Mouse (Mus musculus): Measurements from ENCODE around the gene Magea6. TPM values are rescaled to one million over a fixed set of nuclear protein-coding genes. Genes with fewer than 3 reads are reported as not detected.
"Not testable (repeated sequence)": the region's sequence is repeated elsewhere in the genome, so short reads cannot be mapped to it uniquely, and the experiment has no call there.

The Magea6 gene
- polyA plus RNA-seq (2015; fragmentation: Nextera tagmentation; extraction: Ambion mirVana) = not detected in 2 replicates

GRCm38 (mm10) chrX:154935887-154936286 lies at the start of gene Magea6:
Gene Magea6, minus strand, starts transcription at chrX:154935987.
- not testable (repeated sequence) for H3K27me3 ChIP-seq; H3K9ac ChIP-seq; H3K27ac ChIP-seq (replicated peaks); H3K36me3 ChIP-seq; H3K4me3 ChIP-seq (replicated peaks); H3K4me2 ChIP-seq (replicated peaks); H3K4me1 ChIP-seq; ATAC-seq (ENCODE audit: insufficient number of reproducible peaks, low FRiP score, low TSS enrichment, low read depth); H3K9me3 ChIP-seq (replicated peaks)
- WGBS = 71% methylated on average over 1 of the region's 1 CpGs

GRCm38 (mm10) chrX:154949405-154949804 lies 13.6 kb upstream of the Magea6 start, which contains the start of gene Magea3:
Gene Magea3, minus strand, starts transcription at chrX:154949505.
- not testable (repeated sequence) for H3K4me1 ChIP-seq; ATAC-seq (ENCODE audit: insufficient number of reproducible peaks, low FRiP score, low TSS enrichment, low read depth)
- WGBS = 60% methylated on average over 1 of the region's 1 CpGs

GRCm38 (mm10) chrX:154890167-154890566 lies 45.6 kb downstream of the Magea6 start, which contains the start of gene Cldn34b1:
Gene Cldn34b1, minus strand, starts transcription at chrX:154890267.
- not testable (repeated sequence) for H3K4me2 ChIP-seq (replicated peaks); H3K9ac ChIP-seq; ATAC-seq (ENCODE audit: insufficient number of reproducible peaks, low FRiP score, low TSS enrichment, low read depth); H3K4me1 ChIP-seq; H3K36me3 ChIP-seq; H3K9me3 ChIP-seq (replicated peaks); H3K4me3 ChIP-seq (replicated peaks); H3K27ac ChIP-seq (replicated peaks); H3K27me3 ChIP-seq
- WGBS = 86% methylated on average over 3 of the region's 3 CpGs

More at GRCm38 (mm10) chrX:154949405-154949804, 13.6 kb upstream of the Magea6 start, which contains the start of gene Magea3:
- H3K36me3 ChIP-seq; H3K4me3 ChIP-seq (replicated peaks); H3K27me3 ChIP-seq; H3K9me3 ChIP-seq (replicated peaks); H3K9ac ChIP-seq; H3K4me2 ChIP-seq (replicated peaks); H3K27ac ChIP-seq (replicated peaks): not testable (repeated sequence)

Other genes with a start within 250 kb of the Magea6 start
- gene Cldn34b1, start 45.7 kb downstream of the Magea6 start, polyA plus RNA-seq (2015; fragmentation: Nextera tagmentation; extraction: Ambion mirVana) = not detected in 2 replicates
- not detected in 2 replicates for gene Magea3, start 13.5 kb upstream of the Magea6 start, polyA plus RNA-seq (2015; fragmentation: Nextera tagmentation; extraction: Ambion mirVana)
- gene Magea8, start 59.9 kb upstream of the Magea6 start, polyA plus RNA-seq (2015; fragmentation: Nextera tagmentation; extraction: Ambion mirVana) = not detected in 2 replicates
- gene Magea5, start 127.2 kb upstream of the Magea6 start, polyA plus RNA-seq (2015; fragmentation: Nextera tagmentation; extraction: Ambion mirVana) = not detected in 2 replicates
- not detected in 2 replicates for gene Magea1, start 153.8 kb upstream of the Magea6 start, polyA plus RNA-seq (2015; fragmentation: Nextera tagmentation; extraction: Ambion mirVana)
- not detected in 2 replicates for gene Magea2, start 157.7 kb upstream of the Magea6 start, polyA plus RNA-seq (2015; fragmentation: Nextera tagmentation; extraction: Ambion mirVana)
- gene Cldn34b2, start 192.4 kb upstream of the Magea6 start, polyA plus RNA-seq (2015; fragmentation: Nextera tagmentation; extraction: Ambion mirVana) = not detected in 2 replicates

Measured in embryonic facial prominence, embryonic 15.5 days (tissue).